Mouse (Mus musculus) testis, adult 2 months (tissue): ENCODE results near the gene Dach1. TPM values are rescaled to one million over a fixed set of nuclear protein-coding genes. Genes with fewer than 3 reads are reported as not detected.

Experiments used
- H3K27ac ChIP-seq: fragments of 200-500 bp; 2 replicates; pipeline ENCODE4 v1.5.1; 2012; ENCODE audit warnings: low read depth, low read length; ENCODE audit not compliant: control insufficient read depth, insufficient read depth
- H3K27me3 ChIP-seq: fragments of 200-500 bp; 2 replicates; pipeline ENCODE4 v1.6.1; 2012; ENCODE audit warnings: mild to moderate bottlenecking, low read length, moderate library complexity; ENCODE audit not compliant: control insufficient read depth, insufficient read depth
- H3K36me3 ChIP-seq: fragments of 200-500 bp; 2 replicates; pipeline ENCODE4 v1.6.1; 2012; ENCODE audit warnings: mild to moderate bottlenecking, low read length; ENCODE audit not compliant: control insufficient read depth, insufficient read depth
- H3K4me1 ChIP-seq: fragments of 200-500 bp; 2 replicates; pipeline ENCODE4 v1.6.1; 2012; ENCODE audit warnings: low read length; ENCODE audit not compliant: control insufficient read depth, insufficient read depth
- H3K4me3 ChIP-seq: fragments of 200-500 bp; 2 replicates; pipeline ENCODE4 v1.5.1; 2012; ENCODE audit warnings: low read depth, mild to moderate bottlenecking, low read length, moderate library complexity, mixed read lengths; ENCODE audit not compliant: control insufficient read depth
- CTCF ChIP-seq: fragments of 200-500 bp; IDR thresholded peaks from 2 replicates; pipeline ENCODE4 v1.5.1; 2012; ENCODE audit warnings: low read depth, mild to moderate bottlenecking, inconsistent platforms, low read length, moderate library complexity; ENCODE audit not compliant: control insufficient read depth, insufficient read depth, insufficient replicate concordance
- POLR2A ChIP-seq: fragments of 200-500 bp; IDR thresholded peaks from 2 replicates; pipeline ENCODE4 v1.6.1; 2012; ENCODE audit warnings: low read depth, mild to moderate bottlenecking, inconsistent platforms, low read length, moderate library complexity; ENCODE audit not compliant: control insufficient read depth
- polyA plus RNA-seq: library from polyadenylated mRNA; depleted of rRNA; stranded (reverse); fragments of >200 nt; gene quantifications from 2 replicates; pipeline ENCODE4 v1.2.3, GENCODE M21; 2012

Gene Dach1
- polyA plus RNA-seq, 1 experiment = 0.31 TPM

GRCm38 (mm10) chr14:98035261-98035660, 134.3 kb downstream of the Dach1 start:
- Histone ChIP-seq H3K27ac (no peak overlapping the region), H3K4me1 (no peaks in the 10 kb centered on the region), H3K4me3 (no peak overlapping the region), H3K36me3 (no peaks in the 10 kb centered on the region), H3K27me3 (no peaks in the 10 kb centered on the region)
- no peak for TF ChIP-seq POLR2A
- TF ChIP-seq CTCF = no peak

DNA sequence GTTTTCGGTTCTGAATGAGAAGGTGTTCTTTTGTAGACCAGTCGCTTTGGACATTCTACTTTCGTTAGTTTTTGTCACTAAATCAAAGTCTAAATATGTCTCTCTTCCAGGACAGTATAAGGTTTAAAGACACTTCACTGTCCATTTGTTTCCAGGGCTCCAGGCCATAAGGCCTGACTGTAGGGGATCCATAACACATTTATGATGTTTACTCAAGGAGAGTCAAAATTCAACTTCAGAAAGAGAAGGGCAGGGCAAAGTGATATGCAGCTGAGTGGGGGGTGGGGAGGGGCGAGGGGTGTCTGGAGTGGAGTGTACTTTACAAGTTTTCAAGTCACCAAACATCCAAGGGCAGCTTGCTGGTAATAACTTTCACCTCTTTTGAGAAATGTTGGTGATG, 146.0 kb downstream of the Dach1 start:
- Histone ChIP-seq H3K4me1 (no peaks in the 10 kb centered on the region), H3K4me3 (no peak overlapping the region), H3K36me3 (no peaks in the 10 kb centered on the region), H3K27me3 (no peaks in the 10 kb centered on the region), H3K27ac (no peak overlapping the region)
- TF ChIP-seq CTCF (no peak), POLR2A (no peak)

DNA sequence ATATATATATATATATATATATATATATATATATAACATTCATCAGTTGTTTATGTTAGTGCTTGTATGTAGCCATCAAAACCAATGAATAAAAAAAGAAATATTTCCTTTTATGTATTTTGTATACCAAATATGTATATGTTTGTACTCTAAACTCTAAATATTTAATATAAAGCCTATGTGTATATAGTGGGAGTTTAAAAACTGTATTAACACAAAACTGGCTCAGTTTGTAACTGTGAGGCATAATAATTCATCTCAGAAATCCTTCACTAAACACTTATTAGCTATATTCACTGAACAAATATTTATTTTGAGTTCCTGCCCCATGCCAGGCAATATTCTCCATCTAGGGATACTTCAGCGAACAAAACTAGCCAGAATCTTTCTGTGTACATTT, 155.5 kb downstream of the Dach1 start:
- no peaks in the 10 kb centered on the region for H3K27me3 ChIP-seq

GRCm38 (mm10) chr14:98008501-98008900, 161.1 kb downstream of the Dach1 start:
- H3K4me3 ChIP-seq = no peak overlapping the region
- no peaks in the 10 kb centered on the region for H3K4me1 ChIP-seq
- no peaks in the 10 kb centered on the region for H3K36me3 ChIP-seq
- TF ChIP-seq POLR2A (no peak), CTCF (no peak)
- no peaks in the 10 kb centered on the region for H3K27me3 ChIP-seq
- H3K27ac ChIP-seq = no peak overlapping the region

More for the DNA sequence above, 155.5 kb downstream of the Dach1 start:
- Histone ChIP-seq H3K36me3 (no peaks in the 10 kb centered on the region), H3K27ac (no peak overlapping the region), H3K4me1 (no peaks in the 10 kb centered on the region), H3K4me3 (no peak overlapping the region)
- TF ChIP-seq CTCF (no peak), POLR2A (no peak)

DNA sequence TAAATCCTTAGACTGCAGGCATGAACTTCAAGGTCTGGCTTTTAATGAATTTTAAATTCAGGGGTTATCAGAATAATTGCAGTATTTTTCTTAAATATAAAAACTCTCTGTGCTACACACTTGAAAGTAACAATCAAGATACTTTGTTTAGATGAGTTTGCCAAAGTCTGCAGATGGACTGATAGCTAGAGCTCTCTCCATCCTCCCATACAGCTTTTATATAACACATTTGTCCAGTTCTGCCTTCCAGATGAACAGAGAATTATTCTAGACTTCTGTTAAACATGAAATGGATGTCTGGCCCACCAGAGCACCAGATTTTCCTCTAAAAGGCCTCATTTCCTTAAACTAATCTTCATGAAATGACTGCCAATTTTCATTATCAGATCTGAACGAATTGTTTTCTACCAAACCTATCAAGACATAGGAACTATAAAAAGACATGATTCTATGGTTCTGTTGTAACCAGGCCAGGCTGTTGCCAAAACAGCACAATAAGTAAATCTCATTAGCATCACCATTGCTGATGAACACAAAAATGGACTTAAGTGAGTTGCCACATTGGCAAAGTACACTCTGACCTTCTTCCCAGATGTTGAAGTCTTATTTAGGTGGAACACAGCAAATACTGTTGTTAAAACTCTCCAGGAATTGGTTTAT, 167.4 kb downstream of the Dach1 start:
- H3K4me3 ChIP-seq = no peak overlapping the region
- no peaks in the 10 kb centered on the region for H3K4me1 ChIP-seq
- H3K27me3 ChIP-seq = no peaks in the 10 kb centered on the region
- TF ChIP-seq POLR2A = no peak
- no peak for TF ChIP-seq CTCF
- H3K27ac ChIP-seq = no peak overlapping the region
- no peaks in the 10 kb centered on the region for H3K36me3 ChIP-seq

DNA sequence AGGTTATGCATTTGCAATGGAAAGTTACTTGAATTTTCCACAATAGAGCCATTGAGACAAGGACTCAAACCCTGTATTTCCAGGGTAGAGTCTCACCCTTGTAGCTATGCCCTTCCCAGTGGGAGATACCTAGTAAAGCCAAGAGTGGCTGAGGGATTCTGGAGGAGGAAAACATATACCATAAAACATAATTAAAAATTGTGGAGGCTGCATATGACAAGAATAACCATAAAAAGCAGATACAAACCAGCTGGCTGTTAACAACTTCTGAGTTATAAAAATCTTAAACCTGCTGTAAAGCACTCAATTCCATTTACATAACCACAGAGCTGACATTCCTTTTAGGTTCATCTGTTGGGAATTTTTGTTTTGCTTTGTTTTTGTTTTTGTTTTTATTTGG, 171.0 kb downstream of the Dach1 start:
- no peak overlapping the region for H3K27ac ChIP-seq
- no peaks in the 10 kb centered on the region for H3K4me1 ChIP-seq
- no peak for TF ChIP-seq POLR2A
- TF ChIP-seq CTCF = no peak
- no peak overlapping the region for H3K4me3 ChIP-seq
- H3K27me3 ChIP-seq = no peaks in the 10 kb centered on the region
- H3K36me3 ChIP-seq = no peaks in the 10 kb centered on the region

- no peaks in the 10 kb centered on the region for H3K4me1 ChIP-seq
- no peak overlapping the region for H3K4me3 ChIP-seq
- TF ChIP-seq CTCF (no peak), POLR2A (no peak)
- no peaks in the 10 kb centered on the region for H3K36me3 ChIP-seq
- H3K27ac ChIP-seq = no peak overlapping the region
- no peaks in the 10 kb centered on the region for H3K27me3 ChIP-seq
Observed at GRCm38 (mm10) chr14:97983251-97983650, 186.3 kb downstream of the Dach1 start.

- Histone ChIP-seq H3K4me1 (no peaks in the 10 kb centered on the region), H3K36me3 (no peaks in the 10 kb centered on the region), H3K27me3 (no peaks in the 10 kb centered on the region), H3K27ac (no peak overlapping the region), H3K4me3 (no peak overlapping the region)
- TF ChIP-seq CTCF (no peak), POLR2A (no peak)
Observed at GRCm38 (mm10) chr14:97982676-97983075, 186.9 kb downstream of the Dach1 start.
